Mouse (Mus musculus) embryonic facial prominence, embryonic 12.5 days (tissue): ENCODE measurements around the gene Myl7. TPM values are rescaled to one million over a fixed set of nuclear protein-coding genes. Genes with fewer than 3 reads are reported as not detected.

Experiments
- ATAC-seq: fragments of 200-750 bp; cut with Nextera tagmentation; 2 replicates; pipeline ENCODE4 v1.8.0; 2017; ENCODE audit not compliant: insufficient number of reproducible peaks, insufficient read depth, low FRiP score, low TSS enrichment
- H3K27ac ChIP-seq: fragments of 300-500 bp; sonication (generic); 2 replicates; pipeline ENCODE4 v1.5.1; 2016; ENCODE audit warnings: mild to moderate bottlenecking
- H3K27me3 ChIP-seq: fragments of 300-500 bp; sonication (generic); 2 replicates; pipeline ENCODE4 v1.6.1; 2016; ENCODE audit warnings: mild to moderate bottlenecking, moderate library complexity
- H3K36me3 ChIP-seq: fragments of 300-500 bp; sonication (generic); 2 replicates; pipeline ENCODE4 v1.6.1; 2016; ENCODE audit warnings: mild to moderate bottlenecking
- H3K4me1 ChIP-seq: fragments of 300-500 bp; sonication (generic); 2 replicates; pipeline ENCODE4 v1.6.1; 2016
- H3K4me2 ChIP-seq: fragments of 300-500 bp; sonication (generic); replicated peaks from 2 replicates; pipeline ENCODE4 v1.6.1; 2016; ENCODE audit warnings: mild to moderate bottlenecking, moderate library complexity
- H3K4me3 ChIP-seq: fragments of 300-500 bp; sonication (generic); 2 replicates; pipeline ENCODE4 v1.5.1; 2016; ENCODE audit warnings: mild to moderate bottlenecking
- H3K9ac ChIP-seq: fragments of 300-500 bp; sonication (generic); 2 replicates; pipeline ENCODE4 v1.6.1; 2016; ENCODE audit warnings: mild to moderate bottlenecking, moderate library complexity
- H3K9me3 ChIP-seq: fragments of 300-500 bp; sonication (generic); 2 replicates; pipeline ENCODE4 v1.6.1; 2016; ENCODE audit warnings: mild to moderate bottlenecking, moderate library complexity
- WGBS: fragments of 180-500 bp; shearing (Covaris S2); methylation state at CpG from one replicate; pipeline ENCODE4 v1.1.7; 2016; 5-methylcytosine and 5-hydroxymethylcytosine counted together
- polyA plus RNA-seq: library from polyadenylated mRNA; unstranded; fragments of >200 nt; fragmentation: Nextera tagmentation; extraction: Ambion mirVana; gene quantifications from 2 replicates; pipeline ENCODE4 v1.2.1, GENCODE M21; 2016

The Myl7 gene
- polyA plus RNA-seq, 1 experiment from 2014 or later = 2.0 TPM

GRCm38 (mm10) chr11:5861678-5862393 is 36.7 kb downstream of the Myl7 start, which contains the start of gene Aebp1:
Gene Aebp1 (plus strand): TSS chr11:5861947.
- H3K9ac ChIP-seq = peak within 1 kb of the TSS; percentile 58
- no peaks in the 10 kb centered on the region for H3K9me3 ChIP-seq
- no peak within 1 kb of the TSS for H3K27ac ChIP-seq
- 3% methylated on average over 58 of the region's 59 CpGs for WGBS
- peaks cover 21% of the 10 kb centered on the region for H3K4me1 ChIP-seq
- 0 out of 2 replicates have a peak, but pooled peaks cover 6% of the 10 kb centered on the region for H3K36me3 ChIP-seq
- H3K4me2 ChIP-seq = peak within 1 kb of the TSS; percentile 76
- ATAC-seq = 0 out of 2 replicates have a peak, but pooled peaks have one; percentile 58
- H3K4me3 ChIP-seq = peak within 1 kb of the TSS; percentile 46
- peaks cover 22% of the 10 kb centered on the region for H3K27me3 ChIP-seq

- H3K4me1 ChIP-seq = peaks cover 27% of the 10 kb centered on the region
- H3K9ac ChIP-seq = no peak overlapping the region
- peaks cover 22% of the 10 kb centered on the region for H3K27me3 ChIP-seq
- H3K4me3 ChIP-seq = no peak overlapping the region
- H3K4me2 ChIP-seq = no peak overlapping the region
- no peak for ATAC-seq
- H3K9me3 ChIP-seq = no peaks in the 10 kb centered on the region
- no peak overlapping the region for H3K27ac ChIP-seq
- H3K36me3 ChIP-seq = 0 out of 2 replicates have a peak, but pooled peaks cover 6% of the 10 kb centered on the region
- WGBS = 62% methylated on average over 6 of the region's 6 CpGs
These were observed 37.9 kb downstream of the Myl7 start for GRCm38 (mm10) chr11:5860639-5861038.

GRCm38 (mm10) chr11:5859883-5860550 is 38.6 kb downstream of the Myl7 start:
- Histone ChIP-seq H3K9ac (no peak overlapping the region), H3K9me3 (no peaks in the 10 kb centered on the region), H3K4me3 (no peak overlapping the region), H3K36me3 (no peaks in the 10 kb centered on the region), H3K4me2 (no peak overlapping the region), H3K27me3 (peaks cover 22% of the 10 kb centered on the region), H3K27ac (no peak overlapping the region), H3K4me1 (peaks cover 30% of the 10 kb centered on the region)
- WGBS = 81% methylated on average over 13 of the region's 13 CpGs
- ATAC-seq = no peak

- Histone ChIP-seq H3K4me3 (no peak overlapping the region), H3K27ac (no peak overlapping the region), H3K27me3 (peaks cover 22% of the 10 kb centered on the region), H3K36me3 (no peaks in the 10 kb centered on the region), H3K4me1 (peaks cover 30% of the 10 kb centered on the region), H3K9me3 (no peaks in the 10 kb centered on the region), H3K9ac (no peak overlapping the region), H3K4me2 (no peak overlapping the region)
- no peak for ATAC-seq
- 88% methylated on average over 1 of the region's 1 CpGs for WGBS
These were observed 39.9 kb downstream of the Myl7 start for GRCm38 (mm10) chr11:5858723-5859122.

GRCm38 (mm10) chr11:5856479-5857130 is 42.0 kb downstream of the Myl7 start:
- no peak for ATAC-seq
- Histone ChIP-seq H3K9ac (no peak overlapping the region), H3K9me3 (no peaks in the 10 kb centered on the region), H3K27ac (no peak overlapping the region; the same call in 1 of the 2 replicates), H3K4me2 (no peak overlapping the region), H3K4me3 (no peak overlapping the region), H3K36me3 (no peaks in the 10 kb centered on the region), H3K4me1 (peaks cover 19% of the 10 kb centered on the region; the same call in 1 of the 2 replicates), H3K27me3 (peaks cover 14% of the 10 kb centered on the region)
- 81% methylated on average over 8 of the region's 8 CpGs for WGBS

- no peaks in the 10 kb centered on the region for H3K9me3 ChIP-seq
- H3K36me3 ChIP-seq = no peaks in the 10 kb centered on the region
- ATAC-seq = no peak
- H3K4me2 ChIP-seq = no peak overlapping the region
- H3K27me3 ChIP-seq = peaks cover 7% of the 10 kb centered on the region; the same call in 1 of the 2 replicates
- H3K4me3 ChIP-seq = no peak overlapping the region
- H3K4me1 ChIP-seq = peaks cover 13% of the 10 kb centered on the region; the same call in 1 of the 2 replicates
- peak overlapping the region; percentile 43; the same call in 1 of the 2 replicates for H3K27ac ChIP-seq
- H3K9ac ChIP-seq = 0 out of 2 replicates have a peak overlapping the region, but pooled peaks have one; percentile 24
- 33% methylated on average over 7 of the region's 7 CpGs for WGBS
These were observed 42.7 kb downstream of the Myl7 start for GRCm38 (mm10) chr11:5855902-5856301.

GRCm38 (mm10) chr11:5855481-5855880 is 43.1 kb downstream of the Myl7 start:
- no peak overlapping the region for H3K9ac ChIP-seq
- H3K4me2 ChIP-seq = no peak overlapping the region
- peaks cover 13% of the 10 kb centered on the region; the same call in 1 of the 2 replicates for H3K4me1 ChIP-seq
- H3K36me3 ChIP-seq = no peaks in the 10 kb centered on the region
- no peaks in the 10 kb centered on the region for H3K9me3 ChIP-seq
- H3K4me3 ChIP-seq = no peak overlapping the region
- H3K27ac ChIP-seq = peak overlapping the region; percentile 43; the same call in 1 of the 2 replicates
- H3K27me3 ChIP-seq = peaks cover 3% of the 10 kb centered on the region; the same call in 1 of the 2 replicates
- no peak for ATAC-seq

- no peak overlapping the region for H3K9ac ChIP-seq
- no peak overlapping the region for H3K4me2 ChIP-seq
- ATAC-seq = no peak
- H3K9me3 ChIP-seq = no peaks in the 10 kb centered on the region
- no peak overlapping the region for H3K27ac ChIP-seq
- 40% methylated on average over 1 of the region's 1 CpGs for WGBS
- H3K4me3 ChIP-seq = no peak overlapping the region
- H3K27me3 ChIP-seq = no peaks in the 10 kb centered on the region
- no peaks in the 10 kb centered on the region for H3K36me3 ChIP-seq
- peaks cover 13% of the 10 kb centered on the region; the same call in 1 of the 2 replicates for H3K4me1 ChIP-seq
These were observed 46.3 kb downstream of the Myl7 start for GRCm38 (mm10) chr11:5852314-5852713.

GRCm38 (mm10) chr11:5851021-5851736 is 47.4 kb downstream of the Myl7 start:
- Histone ChIP-seq H3K27me3 (no peaks in the 10 kb centered on the region), H3K36me3 (no peaks in the 10 kb centered on the region), H3K4me1 (peaks cover 13% of the 10 kb centered on the region; the same call in 1 of the 2 replicates), H3K9me3 (no peaks in the 10 kb centered on the region), H3K9ac (no peak overlapping the region), H3K4me3 (no peak overlapping the region), H3K27ac (no peak overlapping the region), H3K4me2 (no peak overlapping the region)
- ATAC-seq = no peak
- WGBS = 56% methylated on average over 4 of the region's 4 CpGs

GRCm38 (mm10) chr11:5850452-5850851 is 48.1 kb downstream of the Myl7 start:
- Histone ChIP-seq H3K4me2 (no peak overlapping the region), H3K27ac (no peak overlapping the region), H3K36me3 (no peaks in the 10 kb centered on the region), H3K4me1 (0 out of 2 replicates have a peak, but pooled peaks cover 6% of the 10 kb centered on the region), H3K9ac (no peak overlapping the region), H3K4me3 (no peak overlapping the region), H3K9me3 (no peaks in the 10 kb centered on the region), H3K27me3 (no peaks in the 10 kb centered on the region)
- 58% methylated on average over 5 of the region's 5 CpGs for WGBS
- no peak for ATAC-seq

GRCm38 (mm10) chr11:5849316-5849715 is 49.3 kb downstream of the Myl7 start:
- Histone ChIP-seq H3K9me3 (no peaks in the 10 kb centered on the region), H3K4me2 (no peak overlapping the region), H3K36me3 (no peaks in the 10 kb centered on the region), H3K4me3 (no peak overlapping the region), H3K9ac (no peak overlapping the region), H3K27me3 (no peaks in the 10 kb centered on the region), H3K27ac (no peak overlapping the region), H3K4me1 (0 out of 2 replicates have a peak, but pooled peaks cover 5% of the 10 kb centered on the region)
- ATAC-seq = no peak
- WGBS = 77% methylated on average over 2 of the region's 2 CpGs
